Mouse (Mus musculus): ENCODE results near the gene Cst6.

Gene Cst6

GRCm38 (mm10) chr19:5348526-5349501 lies 560 bp downstream of the Cst6 start:
- peak; percentile 56 for DNase-seq (ENCODE audit: low read depth, low spot score)

GRCm38 (mm10) chr19:5348064-5348463 lies 1.3 kb downstream of the Cst6 start:
- no peak for DNase-seq (ENCODE audit: low read depth, low spot score)

- no peak for DNase-seq (ENCODE audit: low read depth, low spot score)
Measured at GRCm38 (mm10) chr19:5345297-5346131, 3.9 kb downstream of the Cst6 start.

- no peak for DNase-seq (ENCODE audit: low read depth, low spot score)
Measured at GRCm38 (mm10) chr19:5341360-5341759, 8.0 kb downstream of the Cst6 start.

GRCm38 (mm10) chr19:5337975-5338374 lies 11.4 kb downstream of the Cst6 start:
- peak; percentile 74 for DNase-seq (ENCODE audit: low read depth, low spot score)

GRCm38 (mm10) chr19:5335441-5335840 lies 13.9 kb downstream of the Cst6 start, which contains the start of gene Catsper1:
Gene Catsper1, plus strand, starts transcription at chr19:5335741.
- DNase-seq (ENCODE audit: low read depth, low spot score), result no peak

- no peak for DNase-seq (ENCODE audit: low read depth, low spot score)
Measured at GRCm38 (mm10) chr19:5334741-5335140, 14.6 kb downstream of the Cst6 start.

- no peak for DNase-seq (ENCODE audit: low read depth, low spot score)
Measured at GRCm38 (mm10) chr19:5327970-5328369, 21.4 kb downstream of the Cst6 start.

- DNase-seq (ENCODE audit: low read depth, low spot score), result peak; percentile 65
Measured at GRCm38 (mm10) chr19:5323801-5324200, 25.6 kb downstream of the Cst6 start.

- DNase-seq (ENCODE audit: low read depth, low spot score), result no peak
Measured at GRCm38 (mm10) chr19:5313189-5313588, 36.2 kb downstream of the Cst6 start.

- DNase-seq (ENCODE audit: low read depth, low spot score), result peak; percentile 51
Measured at GRCm38 (mm10) chr19:5309025-5309424, 40.3 kb downstream of the Cst6 start.

- peak; percentile 54 for DNase-seq (ENCODE audit: low read depth, low spot score)
Measured at GRCm38 (mm10) chr19:5306968-5307734, 42.2 kb downstream of the Cst6 start.

- no peak for DNase-seq (ENCODE audit: low read depth, low spot score)
Measured at GRCm38 (mm10) chr19:5306279-5306678, 43.1 kb downstream of the Cst6 start.

- DNase-seq (ENCODE audit: low read depth, low spot score), result peak; percentile 70
Measured at GRCm38 (mm10) chr19:5302455-5302854, 46.9 kb downstream of the Cst6 start.

- no peak for DNase-seq (ENCODE audit: low read depth, low spot score)
Measured at GRCm38 (mm10) chr19:5300588-5300987, 48.8 kb downstream of the Cst6 start.

- no peak for DNase-seq (ENCODE audit: low read depth, low spot score)
Measured at GRCm38 (mm10) chr19:5297903-5298800, 51.2 kb downstream of the Cst6 start, which contains the start of gene Gal3st3. Gene Gal3st3, plus strand, starts transcription at chr19:5298331.

- no peak for DNase-seq (ENCODE audit: low read depth, low spot score)
Measured at GRCm38 (mm10) chr19:5296630-5297029, 52.7 kb downstream of the Cst6 start.

- DNase-seq (ENCODE audit: low read depth, low spot score), result no peak
Measured at GRCm38 (mm10) chr19:5295736-5296075, 53.7 kb downstream of the Cst6 start.

- DNase-seq (ENCODE audit: low read depth, low spot score), result peak; percentile 99
Measured at GRCm38 (mm10) chr19:5294972-5295735, 54.2 kb downstream of the Cst6 start, which contains the start of gene Sf3b2. Gene Sf3b2, minus strand, starts transcription at chr19:5295455.

Measured in CD4-positive helper T cell, adult 2 months (primary cell).